Mouse (Mus musculus) kidney, postnatal 25 days (tissue): ENCODE results near the gene Uhrf1.

Source experiments
- DNase-seq, 2 experiments: peaks; one replicate each; pipeline ENCODE4 v3.0.0; 2021; ENCODE audit warnings: mixed read lengths in 2 of 2

Uhrf1 gene

GRCm38 (mm10) chr17:56302363-56302996 is 641 bp upstream of the Uhrf1 start:
- DNase-seq: peak; percentile 52 to 78

DNA sequence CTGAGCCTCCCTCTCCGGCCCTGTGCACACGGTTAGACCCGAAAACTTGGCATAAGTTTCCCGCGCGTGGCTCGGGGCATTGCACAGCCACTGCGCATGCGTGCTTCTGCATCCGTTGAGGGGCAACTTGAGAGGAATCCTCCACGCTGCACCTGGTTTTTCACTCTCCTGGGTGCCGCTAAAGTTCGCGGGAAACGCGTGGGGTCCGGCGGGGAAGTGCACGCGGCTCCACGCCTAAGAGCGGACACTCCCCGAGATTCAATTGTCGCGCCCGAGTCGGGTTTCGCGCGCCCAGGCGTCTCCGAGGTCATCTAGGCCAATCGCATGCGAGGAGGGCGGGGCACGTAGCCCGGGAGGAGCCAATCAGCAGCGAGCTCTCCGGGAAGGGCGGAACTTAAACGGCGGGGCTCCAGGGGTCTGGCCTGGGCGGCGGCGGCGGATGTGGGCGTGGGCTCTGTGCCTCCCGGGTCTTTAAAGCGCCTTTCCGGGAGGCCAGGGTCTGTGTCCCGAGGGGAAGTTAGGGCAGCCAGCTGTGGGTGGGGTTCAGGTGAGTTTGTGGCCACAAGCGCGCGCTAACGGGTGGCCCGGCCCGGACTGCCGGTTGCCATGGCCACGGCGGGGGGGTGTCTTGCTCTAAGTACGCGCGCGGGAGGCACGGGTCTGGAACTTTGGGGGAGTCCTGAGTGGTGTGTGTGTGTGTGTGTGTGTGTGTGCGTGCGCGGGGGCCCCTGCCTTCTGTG is 896 bp downstream of the Uhrf1 start:
- DNase-seq: peak; percentile 97 to 98

DNA sequence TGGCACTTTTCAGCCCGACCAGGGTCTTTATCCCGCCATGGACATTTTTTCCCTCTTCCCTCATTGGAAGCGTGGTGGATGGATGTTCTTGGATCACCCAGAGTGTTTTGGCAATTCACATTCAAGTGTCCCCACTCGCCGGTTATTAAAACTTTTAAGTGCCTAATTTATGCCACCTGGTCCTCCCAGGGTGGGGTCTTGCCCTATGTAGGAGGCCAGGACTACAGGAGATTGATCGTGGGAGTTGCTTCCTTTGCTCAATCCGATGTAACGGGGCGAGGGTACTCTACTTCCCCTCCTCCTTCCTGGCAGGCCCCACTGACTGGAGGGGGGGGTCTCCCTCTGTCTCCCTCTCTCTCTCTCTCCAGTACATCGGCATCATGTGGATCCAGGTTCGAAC is 1.6 kb downstream of the Uhrf1 start:
- DNase-seq: no peak

GRCm38 (mm10) chr17:56305156-56305555 is 2.0 kb downstream of the Uhrf1 start:
- no peak for DNase-seq

DNA sequence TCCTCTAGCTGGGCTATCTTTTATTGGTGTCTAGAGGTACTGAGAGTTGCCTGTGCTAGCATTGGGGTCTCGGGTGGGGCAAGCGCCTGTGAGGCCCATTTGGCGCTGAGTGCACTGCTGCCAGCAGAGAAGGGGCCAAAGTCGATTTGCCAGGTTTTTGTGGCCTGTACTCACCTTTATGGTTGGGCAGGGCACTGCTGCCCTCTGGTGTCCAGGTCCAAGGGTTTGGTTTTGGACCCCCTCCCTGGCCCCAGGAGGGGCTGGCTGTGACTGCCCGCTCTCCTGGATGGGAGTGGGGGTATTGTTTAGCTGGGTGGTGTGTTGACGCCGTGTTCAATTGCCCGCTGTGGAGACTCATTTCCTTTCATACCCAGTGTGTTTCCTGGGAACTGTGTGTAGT is 2.7 kb downstream of the Uhrf1 start:
- peak; percentile 64 to 74 for DNase-seq

DNA sequence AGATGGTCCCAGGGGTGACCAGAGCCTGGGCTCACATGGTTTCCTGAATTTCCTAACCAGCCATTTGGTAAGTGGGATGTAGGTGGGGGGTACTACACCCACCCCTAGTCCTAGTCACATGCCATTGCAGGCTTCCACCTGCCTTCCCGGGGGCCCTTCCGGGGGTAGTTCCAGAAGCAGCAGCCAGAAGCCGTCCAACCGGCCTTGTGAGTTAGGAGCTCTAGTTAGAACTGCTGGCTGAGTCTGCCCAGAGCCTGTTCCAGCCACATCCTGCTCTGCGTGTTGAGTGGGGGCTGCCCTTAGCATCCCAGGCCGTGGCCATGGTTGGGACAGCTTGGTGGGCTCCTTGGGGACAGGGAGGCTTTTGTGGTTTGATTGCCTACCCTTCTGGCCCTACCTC is 5.0 kb downstream of the Uhrf1 start:
- DNase-seq: peak; percentile 68 to 88

DNA sequence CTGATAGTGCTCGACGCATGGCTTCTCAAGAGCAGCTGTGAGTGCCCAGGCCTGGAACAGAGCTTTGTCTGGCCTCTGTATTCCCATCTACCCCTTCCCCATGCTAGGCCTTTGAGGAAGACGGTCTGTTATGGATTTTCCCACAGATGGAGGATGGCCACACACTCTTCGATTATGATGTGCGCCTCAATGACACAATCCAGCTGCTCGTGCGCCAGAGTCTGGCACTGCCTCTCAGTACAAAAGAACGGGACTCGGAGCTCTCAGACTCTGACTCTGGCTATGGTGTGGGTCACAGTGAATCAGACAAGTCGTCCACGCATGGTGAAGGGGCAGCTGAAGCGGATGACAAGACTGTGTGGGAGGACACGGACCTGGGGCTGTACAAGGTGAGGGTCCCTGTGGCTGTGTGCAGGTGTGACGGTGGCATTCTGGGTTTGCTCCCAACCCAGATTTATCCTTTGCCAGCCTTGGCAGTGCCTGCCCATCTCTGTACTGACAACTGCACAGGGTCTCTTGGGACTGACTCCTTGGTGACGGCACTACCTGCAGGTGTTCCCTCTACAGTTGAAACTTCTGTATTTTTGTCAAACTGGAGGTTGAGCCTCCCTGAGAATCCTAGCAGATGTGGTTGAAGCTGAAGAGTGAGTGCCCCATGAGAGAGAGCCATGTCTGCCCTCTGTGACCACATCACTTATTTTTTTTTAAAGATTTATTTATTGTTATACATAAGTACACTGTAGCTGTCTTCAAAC is 6.2 kb downstream of the Uhrf1 start:
- no peak for DNase-seq

DNA sequence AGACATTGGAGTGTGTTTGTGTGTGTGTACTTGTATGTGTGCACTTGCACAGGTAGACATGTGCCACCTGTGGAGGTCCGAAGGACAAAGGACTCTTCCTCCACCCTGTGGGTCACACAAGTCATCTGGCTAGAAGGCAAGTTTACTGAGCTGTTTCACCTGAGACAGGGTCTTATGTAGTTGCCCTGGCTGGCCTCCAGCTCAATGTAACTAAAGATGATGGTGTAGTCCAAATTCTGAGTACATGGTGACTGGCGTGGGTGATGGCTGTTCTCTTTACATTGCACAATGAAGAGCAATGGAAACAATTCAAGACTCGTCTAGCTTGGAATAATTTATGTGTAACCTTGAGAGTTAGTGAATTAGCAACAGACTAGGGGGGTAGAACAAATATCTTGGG is 21.3 kb downstream of the Uhrf1 start:
- no peak for DNase-seq

- peak; percentile 99 to 100 for DNase-seq
Measured at GRCm38 (mm10) chr17:56325450-56326152, 22.5 kb downstream of the Uhrf1 start, which contains the start of gene Kdm4b. Gene Kdm4b (plus strand): TSS chr17:56326062.

DNA sequence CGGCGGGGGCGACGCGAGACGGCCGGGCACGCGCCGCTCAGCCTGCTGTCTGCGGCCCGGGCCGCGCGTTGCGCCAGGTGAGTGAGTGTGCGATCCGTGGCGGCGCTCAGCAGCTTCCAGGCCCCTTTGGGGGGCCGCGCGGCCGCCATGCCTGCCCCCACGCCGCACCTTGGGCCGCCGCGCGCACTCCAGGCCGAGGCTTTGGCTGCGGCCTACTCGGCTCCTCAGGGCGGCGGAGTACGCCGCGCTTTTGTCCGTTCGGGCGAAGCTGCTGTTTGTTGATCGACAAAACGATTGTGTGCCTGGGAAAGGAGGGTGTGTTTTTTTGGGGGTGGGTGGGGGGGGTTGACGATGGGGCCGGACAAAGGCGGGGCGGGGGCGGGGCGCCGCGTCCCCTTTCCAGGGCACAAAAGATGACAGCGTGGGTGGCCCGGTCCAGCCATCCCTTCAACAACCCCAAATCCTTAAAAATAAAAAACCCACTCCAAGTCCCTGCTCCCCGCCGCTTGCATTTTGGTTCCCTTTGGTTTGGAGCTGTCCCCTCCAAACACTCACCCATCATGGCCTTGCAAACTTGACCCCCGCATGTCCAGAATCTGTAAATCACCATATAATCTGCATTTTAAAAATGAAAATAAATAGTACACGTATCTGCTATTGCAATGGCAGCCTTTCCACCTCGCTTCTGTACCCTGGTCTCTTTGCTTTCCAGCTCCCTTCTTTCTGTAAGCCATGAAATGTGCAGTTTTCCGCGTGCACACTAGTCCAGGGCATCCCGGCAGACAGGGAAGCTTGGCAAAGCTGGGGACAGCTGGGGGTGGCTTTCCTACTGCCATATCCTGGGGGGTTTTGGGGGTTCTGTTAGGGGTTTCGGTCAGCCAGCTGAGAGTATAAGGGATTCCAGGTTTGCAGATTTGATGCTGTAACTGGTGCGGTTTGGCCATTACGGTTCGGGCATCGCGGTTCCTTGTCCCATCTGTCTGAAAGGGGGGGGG is 23.3 kb downstream of the Uhrf1 start:
- peak in 1 of 2 experiments; percentile 48 for DNase-seq

- no peak for DNase-seq
Measured at GRCm38 (mm10) chr17:56329267-56329666, 26.1 kb downstream of the Uhrf1 start.

GRCm38 (mm10) chr17:56330345-56330744 is 27.2 kb downstream of the Uhrf1 start:
- DNase-seq: no peak

GRCm38 (mm10) chr17:56331256-56331655 is 28.1 kb downstream of the Uhrf1 start:
- no peak for DNase-seq

- no peak for DNase-seq
Measured at GRCm38 (mm10) chr17:56332987-56333386, 29.9 kb downstream of the Uhrf1 start.

- DNase-seq: peak; percentile 74 to 79
Measured at GRCm38 (mm10) chr17:56337190-56337589, 34.1 kb downstream of the Uhrf1 start.

- DNase-seq: no peak
Measured at GRCm38 (mm10) chr17:56337791-56338190, 34.7 kb downstream of the Uhrf1 start.

DNA sequence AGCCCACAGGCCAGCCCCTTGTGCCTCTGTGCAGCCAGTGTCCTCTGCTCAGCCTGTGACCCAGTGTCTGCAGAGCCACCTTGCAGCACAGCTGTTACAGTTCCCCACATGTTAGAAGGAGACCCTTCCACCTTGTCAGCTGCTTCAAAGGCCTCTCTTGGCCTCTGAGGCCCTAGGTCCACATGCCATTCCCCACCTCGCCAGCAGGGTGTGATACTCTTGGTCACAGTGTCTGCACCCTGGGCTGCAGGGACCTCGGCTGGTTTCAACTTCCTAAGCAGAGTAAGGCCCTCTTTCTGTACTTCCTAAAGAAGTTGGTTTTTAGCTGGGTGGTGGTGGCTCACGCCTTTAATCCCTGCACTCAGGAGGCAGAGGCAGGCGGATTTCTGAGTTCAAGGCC is 35.8 kb downstream of the Uhrf1 start:
- DNase-seq: peak in 1 of 2 experiments; percentile 64

DNA sequence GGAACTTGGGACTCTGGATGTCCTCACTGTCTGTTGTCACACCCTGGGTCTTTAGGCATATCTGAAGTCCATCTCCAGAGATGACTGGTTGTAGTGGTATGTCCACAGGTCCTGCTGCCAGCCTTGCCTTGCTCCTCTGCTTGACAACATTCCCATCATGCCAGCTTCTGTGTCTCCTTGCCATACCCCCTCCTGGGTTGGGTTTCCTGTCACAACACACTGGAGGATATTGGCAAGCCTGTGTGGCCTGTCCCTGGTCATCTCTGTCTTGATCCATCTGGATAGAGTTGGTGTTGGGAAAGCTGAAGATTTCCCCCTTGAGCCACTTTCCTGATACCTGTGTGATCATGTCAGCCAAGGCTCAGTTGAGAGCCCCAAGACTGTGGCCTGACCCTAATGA is 37.6 kb downstream of the Uhrf1 start:
- DNase-seq: no peak

DNA sequence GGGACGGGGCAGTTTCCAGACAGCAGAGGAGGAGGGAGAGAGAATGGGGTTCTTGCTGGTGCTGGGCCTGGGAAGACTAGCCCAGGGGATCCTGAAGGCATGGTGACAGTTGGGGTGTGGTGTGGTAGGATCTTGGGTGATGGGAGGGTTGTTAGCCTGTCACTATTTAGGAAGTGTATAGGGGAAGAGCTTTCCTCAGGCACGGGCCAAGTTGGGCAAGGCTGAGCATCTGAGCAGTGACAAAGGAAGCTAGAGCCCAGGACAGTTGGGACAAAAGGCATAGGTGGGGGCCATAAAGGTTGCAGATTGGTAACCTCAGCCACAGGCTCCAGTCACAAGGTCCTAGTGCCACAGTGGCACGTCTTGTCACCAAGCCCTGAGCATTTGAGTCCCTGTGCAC is 40.3 kb downstream of the Uhrf1 start:
- no peak for DNase-seq

DNA sequence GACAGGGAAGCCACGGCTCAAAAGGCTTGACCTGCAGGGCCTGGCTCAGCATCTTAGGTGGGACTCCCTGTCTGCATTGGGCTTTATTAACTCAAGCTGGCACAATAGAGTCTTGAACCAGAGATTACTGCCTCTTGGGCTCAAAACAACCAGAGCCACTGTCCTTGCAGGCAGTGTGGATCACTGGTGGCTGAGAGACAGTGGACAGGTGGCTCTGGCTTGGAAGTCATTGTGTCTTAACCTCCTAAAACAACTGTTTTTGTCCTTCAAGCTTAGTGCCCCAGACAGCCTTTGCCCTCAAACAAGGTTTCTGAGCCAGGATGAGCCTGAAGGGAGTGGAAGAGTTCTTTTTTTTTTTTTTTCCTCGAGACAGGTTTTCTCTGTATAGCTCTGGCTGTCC is 42.2 kb downstream of the Uhrf1 start:
- no peak for DNase-seq

DNA sequence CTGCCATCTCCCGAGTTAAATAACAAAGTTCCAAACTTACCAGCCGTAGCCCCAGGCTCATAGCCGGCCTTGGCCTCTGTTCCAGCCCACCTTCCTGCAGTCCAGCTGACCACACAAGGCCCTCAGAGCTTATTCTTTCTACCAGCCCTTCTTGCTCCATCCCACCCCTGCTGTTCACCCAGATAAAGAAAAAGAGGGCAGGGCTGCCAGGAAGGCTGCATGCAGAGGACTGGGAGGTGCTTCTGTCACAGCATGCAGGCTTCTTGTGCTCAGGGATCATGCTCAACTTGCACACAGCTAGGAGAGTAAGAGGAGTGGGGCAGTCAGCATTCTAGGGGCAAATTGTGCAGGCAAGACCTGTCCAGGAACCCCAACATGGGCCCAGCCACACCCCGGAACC is 45.0 kb downstream of the Uhrf1 start:
- no peak for DNase-seq

GRCm38 (mm10) chr17:56348586-56348985 is 45.5 kb downstream of the Uhrf1 start:
- DNase-seq: no peak
